Mouse (Mus musculus) kidney, adult 2 months (tissue): ENCODE measurements around the gene Syne3. TPM values are rescaled to one million over a fixed set of nuclear protein-coding genes. Genes with fewer than 3 reads are reported as not detected.

ENCODE experiments used
- DNase-seq: peaks from one replicate; pipeline ENCODE4 v3.0.0; 2021
- H3K27ac ChIP-seq: fragments of 200-500 bp; 2 replicates; pipeline ENCODE4 v1.5.1; 2012; ENCODE audit warnings: low read depth, low read length, control low read depth, inconsistent platforms; ENCODE audit not compliant: insufficient read depth
- H3K27me3 ChIP-seq: fragments of 200-500 bp; replicated peaks from 2 replicates; pipeline ENCODE4 v1.6.1; 2012; ENCODE audit warnings: mild to moderate bottlenecking, moderate library complexity, low read length, inconsistent platforms; ENCODE audit not compliant: control insufficient read depth, insufficient read depth
- H3K36me3 ChIP-seq: fragments of 200-500 bp; 2 replicates; pipeline ENCODE4 v1.6.1; 2012; ENCODE audit warnings: mild to moderate bottlenecking, moderate library complexity, low read length, inconsistent platforms; ENCODE audit not compliant: control insufficient read depth, insufficient read depth
- H3K4me1 ChIP-seq: fragments of 200-500 bp; 2 replicates; pipeline ENCODE4 v1.6.1; 2011; ENCODE audit warnings: low read length; ENCODE audit not compliant: control insufficient read depth, insufficient read depth
- H3K4me3 ChIP-seq: fragments of 200-500 bp; 2 replicates; pipeline ENCODE4 v1.5.1; 2011; ENCODE audit warnings: mild to moderate bottlenecking, low read depth, low read length, control low read depth; ENCODE audit not compliant: insufficient read depth
- CTCF ChIP-seq: fragments of 200-500 bp; conservative IDR thresholded peaks from 2 replicates; pipeline ENCODE4 v1.5.1; 2011; ENCODE audit warnings: low read depth, mild to moderate bottlenecking, control low read depth, low read length, moderate library complexity, mixed read lengths; ENCODE audit not compliant: insufficient read depth, insufficient read length
- POLR2A ChIP-seq: fragments of 200-500 bp; IDR thresholded peaks from one replicate; pipeline ENCODE4 v1.6.1; 2011; ENCODE audit warnings: low read depth, low read length, control low read depth
- WGBS: fragments of 180-500 bp; shearing (Covaris S2); methylation state at CpG from one replicate; pipeline ENCODE4 v1.1.7; 2018; 5-methylcytosine and 5-hydroxymethylcytosine counted together
- polyA plus RNA-seq: library from polyadenylated mRNA; depleted of rRNA; stranded (reverse); fragments of >200 nt; gene quantifications from 2 replicates; pipeline ENCODE4 v1.2.3, GENCODE M21; 2012

Gene Syne3
- polyA plus RNA-seq, 1 experiment = 2.7 TPM

GRCm38 (mm10) chr12:105016199-105016598 is 6.6 kb upstream of the Syne3 start:
- WGBS = 36% methylated on average over 4 of the region's 4 CpGs
- Histone ChIP-seq H3K27ac (no peak overlapping the region), H3K4me1 (peaks cover 10% of the 10 kb centered on the region; the same call in 1 of the 2 replicates), H3K36me3 (no peaks in the 10 kb centered on the region), H3K4me3 (no peak overlapping the region), H3K27me3 (no peaks in the 10 kb centered on the region)
- no peak for TF ChIP-seq POLR2A
- no peak for DNase-seq

DNA sequence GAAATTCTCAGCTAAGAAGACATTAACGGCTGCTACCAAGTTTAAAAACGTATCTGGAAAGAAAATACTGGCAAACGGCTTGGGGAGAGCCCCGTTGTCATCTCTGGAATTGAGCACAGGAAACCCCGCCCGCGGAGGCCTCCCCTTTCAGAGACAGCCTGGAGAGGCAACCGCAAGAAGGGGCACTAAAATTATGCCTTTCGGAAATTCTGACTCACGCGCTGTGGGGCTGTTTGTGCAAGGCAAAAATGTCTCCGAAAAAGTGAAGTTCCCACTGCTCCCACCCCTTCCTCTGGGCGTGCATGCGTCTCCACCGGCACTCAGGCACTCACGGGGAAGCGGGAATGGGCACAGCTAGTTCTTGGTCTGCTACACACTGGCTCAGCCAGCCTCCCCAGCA is 3.5 kb upstream of the Syne3 start:
- Histone ChIP-seq H3K4me1 (peaks cover 25% of the 10 kb centered on the region; the same call in 1 of the 2 replicates), H3K36me3 (no peaks in the 10 kb centered on the region), H3K4me3 (peak overlapping the region; percentile 27), H3K27ac (peak overlapping the region; percentile 81), H3K27me3 (no peaks in the 10 kb centered on the region)
- TF ChIP-seq CTCF (no peak), POLR2A (no peak)
- WGBS = 21% methylated on average over 17 of the region's 17 CpGs
- DNase-seq = peak; percentile 92

DNA sequence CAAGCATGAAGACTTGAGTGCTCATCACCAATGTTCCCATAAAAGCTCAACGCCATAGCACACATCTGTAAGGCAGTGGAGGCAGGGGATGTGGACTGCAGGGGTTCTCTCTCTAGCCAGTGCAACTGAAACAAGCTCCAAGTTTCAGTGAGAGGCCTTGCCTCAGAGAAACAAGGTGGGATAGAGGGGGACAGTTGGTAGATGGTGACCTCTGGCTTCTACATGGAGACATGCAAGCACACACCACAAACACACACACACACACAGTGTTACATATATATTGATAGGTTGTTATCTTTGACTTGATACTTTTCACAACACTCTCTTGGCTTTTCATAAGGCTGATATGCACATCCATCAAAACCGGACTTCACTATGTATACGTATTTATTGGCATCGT is 2.7 kb upstream of the Syne3 start:
- 89% methylated on average over 4 of the region's 4 CpGs for WGBS
- no peak overlapping the region for H3K4me3 ChIP-seq
- no peak for TF ChIP-seq CTCF
- TF ChIP-seq POLR2A = no peak

GRCm38 (mm10) chr12:105011589-105011988 is 2.0 kb upstream of the Syne3 start:
- Histone ChIP-seq H3K4me1 (peaks cover 20% of the 10 kb centered on the region; the same call in 1 of the 2 replicates), H3K27ac (no peak overlapping the region), H3K4me3 (no peak overlapping the region), H3K27me3 (no peaks in the 10 kb centered on the region), H3K36me3 (no peaks in the 10 kb centered on the region)
- no peak for TF ChIP-seq CTCF
- no peak for TF ChIP-seq POLR2A
- WGBS = 100% methylated on average over 1 of the region's 1 CpGs
- DNase-seq = no peak

More for the DNA sequence above, 2.7 kb upstream of the Syne3 start:
- H3K27me3 ChIP-seq = no peaks in the 10 kb centered on the region
- H3K27ac ChIP-seq = no peak overlapping the region
- no peak for DNase-seq
- no peaks in the 10 kb centered on the region for H3K36me3 ChIP-seq
- H3K4me1 ChIP-seq = peaks cover 26% of the 10 kb centered on the region; the same call in 1 of the 2 replicates

GRCm38 (mm10) chr12:105010213-105010790 is 693 bp upstream of the Syne3 start:
- TF ChIP-seq POLR2A = no peak
- TF ChIP-seq CTCF = no peak
- H3K27ac ChIP-seq = peak overlapping the region; percentile 49; the same call in 1 of the 2 replicates
- WGBS = 26% methylated on average over 9 of the region's 9 CpGs

DNA sequence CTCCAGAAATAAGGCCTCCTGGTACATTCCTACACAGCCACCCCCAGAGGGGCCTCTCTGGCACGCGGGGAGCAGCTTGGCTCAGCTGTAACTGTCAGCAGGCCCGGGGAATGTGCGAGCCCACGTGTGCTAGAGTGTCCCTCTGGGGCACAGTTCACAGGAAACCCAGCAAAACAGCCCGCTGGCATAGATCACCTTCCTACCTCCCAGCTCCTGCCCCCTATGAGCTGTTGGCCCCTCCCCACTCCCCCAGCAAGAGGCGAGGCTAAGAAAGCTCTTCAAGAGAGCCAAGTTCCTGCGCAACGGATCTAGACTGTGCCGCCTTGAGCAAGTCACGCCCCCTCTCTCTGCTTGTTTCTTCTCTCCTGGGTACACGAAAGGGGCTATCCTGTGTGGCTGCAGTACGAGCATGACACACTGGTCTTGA is 844 bp downstream of the Syne3 start:
- Histone ChIP-seq H3K27me3 (no peaks in the 10 kb centered on the region), H3K27ac (peak overlapping the region; percentile 13; the same call in 1 of the 2 replicates), H3K4me3 (peak overlapping the region; percentile 80), H3K4me1 (peaks cover 21% of the 10 kb centered on the region; the same call in 1 of the 2 replicates), H3K36me3 (no peaks in the 10 kb centered on the region)
- TF ChIP-seq CTCF (no peak), POLR2A (no peak)
- peak; percentile 92 for DNase-seq
- WGBS = 2% methylated on average over 13 of the region's 13 CpGs

More at GRCm38 (mm10) chr12:105010213-105010790, 693 bp upstream of the Syne3 start:
- H3K27me3 ChIP-seq = no peaks in the 10 kb centered on the region
- peaks cover 19% of the 10 kb centered on the region; the same call in 1 of the 2 replicates for H3K4me1 ChIP-seq
- no peak for DNase-seq
- peak overlapping the region; percentile 80 for H3K4me3 ChIP-seq
- no peaks in the 10 kb centered on the region for H3K36me3 ChIP-seq

DNA sequence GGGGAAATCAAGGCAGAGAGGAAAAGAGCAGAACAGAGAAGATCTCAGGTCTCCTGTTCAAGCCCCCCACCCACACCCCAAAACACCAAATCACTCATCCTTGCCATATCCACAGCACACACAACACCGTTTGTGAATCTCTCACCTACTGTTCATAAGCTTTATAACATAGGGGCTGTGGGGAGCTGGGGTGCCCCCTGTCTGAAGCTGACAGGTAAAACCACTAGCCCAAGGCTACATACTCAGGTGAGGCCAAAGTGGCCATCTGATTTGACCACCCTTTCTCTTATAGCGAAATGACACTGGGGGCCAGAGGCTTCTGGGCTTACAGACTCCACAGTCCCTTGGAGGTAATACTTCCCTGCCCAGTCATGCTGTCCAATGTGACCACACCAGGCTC is 1.5 kb downstream of the Syne3 start:
- peaks cover 21% of the 10 kb centered on the region; the same call in 1 of the 2 replicates for H3K4me1 ChIP-seq
- WGBS = 68% methylated on average over 2 of the region's 2 CpGs
- no peaks in the 10 kb centered on the region for H3K27me3 ChIP-seq
- H3K27ac ChIP-seq = peak overlapping the region; percentile 13; the same call in 1 of the 2 replicates
- TF ChIP-seq CTCF = 0 out of 2 replicates have a peak, but pooled peaks have one; percentile 3
- no peak for TF ChIP-seq POLR2A
- no peak for DNase-seq
- H3K36me3 ChIP-seq = no peaks in the 10 kb centered on the region
- H3K4me3 ChIP-seq = no peak overlapping the region

DNA sequence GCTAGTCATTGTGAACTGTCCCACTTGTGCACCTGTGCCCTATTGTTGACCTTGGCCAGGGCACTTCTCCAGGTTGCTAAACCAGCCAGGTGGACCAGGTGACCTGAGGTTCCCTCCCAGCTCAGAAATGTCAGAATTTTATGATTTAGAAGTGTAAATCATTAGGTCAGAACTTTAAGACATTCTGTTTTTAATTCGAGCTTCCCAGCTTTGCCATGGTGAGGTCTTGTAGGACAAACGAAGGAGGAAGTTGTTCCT is 4.0 kb downstream of the Syne3 start:
- Histone ChIP-seq H3K4me1 (peaks cover 31% of the 10 kb centered on the region), H3K27ac (peak overlapping the region; percentile 47; the same call in 1 of the 2 replicates), H3K36me3 (no peaks in the 10 kb centered on the region), H3K27me3 (no peaks in the 10 kb centered on the region), H3K4me3 (no peak overlapping the region)
- TF ChIP-seq POLR2A (no peak), CTCF (no peak)
- DNase-seq = peak; percentile 45
- 44% methylated on average over 2 of the region's 2 CpGs for WGBS
